Mouse (Mus musculus): ENCODE results near the gene Ccdc182.

- TF ChIP-seq CTCF (IDR thresholded peaks at IDR 0.05) = no peak
- no peak for TF ChIP-seq POLR2A (IDR thresholded peaks at IDR 0.05; ENCODE audit: insufficient read depth, low read depth, low read length)
Measured at GRCm38 (mm10) chr11:88294394-88294710, 494 bp downstream of the Ccdc182 start.

Data from heart, adult 2 months (tissue).